Mouse (Mus musculus) erythroblast, embryonic 14.5 days (primary cell): ENCODE measurements around the gene Slc11a2.

ENCODE experiments used
- GATA1 ChIP-seq: IDR thresholded peaks from 2 replicates; pipeline ENCODE4 v1.6.1; 2012; ENCODE audit warnings: low read length, inconsistent platforms, mixed read lengths
- TAL1 ChIP-seq: IDR thresholded peaks from 3 replicates; pipeline ENCODE4 v1.6.1; 2012; ENCODE audit warnings: low read length, inconsistent platforms, mixed read lengths

DNA sequence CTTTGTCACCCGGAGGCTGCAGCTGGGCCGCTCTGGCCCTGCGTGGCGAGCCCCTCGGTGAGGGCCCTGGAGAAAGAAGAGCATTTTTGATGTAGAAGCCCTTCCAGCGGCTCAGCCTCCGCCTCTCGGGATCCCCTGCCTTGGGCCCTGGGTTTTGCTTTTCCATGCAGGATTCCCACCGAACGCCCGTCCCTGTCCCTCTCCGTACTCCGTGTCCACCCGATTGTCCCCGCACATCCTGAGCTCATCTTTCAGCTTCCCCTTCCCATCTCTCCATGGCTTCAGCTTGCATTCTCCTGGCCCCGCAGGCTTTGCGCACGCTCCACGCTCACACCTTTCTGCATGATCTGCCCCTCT, 44.3 kb upstream of the Slc11a2 start:
- TF ChIP-seq GATA1 (no peak), TAL1 (no peak)
